Mouse (Mus musculus) urinary bladder, postnatal 4 days (tissue): Measurements from ENCODE around the gene Csrp2.

Source experiments
- DNase-seq, 2 experiments: peaks; one replicate each; pipeline ENCODE4 v3.0.0; 2021 to 2022; ENCODE audit warnings: low spot score in 2 of 2

Gene Csrp2

GRCm38 (mm10) chr10:110931161-110931912 is 11.7 kb downstream of the Csrp2 start:
- no peak for DNase-seq

GRCm38 (mm10) chr10:110931913-110932560 is 12.4 kb downstream of the Csrp2 start:
- DNase-seq = no peak

- DNase-seq = no peak
Measured at GRCm38 (mm10) chr10:110933584-110933983, 14.0 kb downstream of the Csrp2 start.

GRCm38 (mm10) chr10:110935081-110935480 is 15.5 kb downstream of the Csrp2 start:
- no peak for DNase-seq

- no peak for DNase-seq
Measured at GRCm38 (mm10) chr10:110935669-110936068, 16.1 kb downstream of the Csrp2 start.

GRCm38 (mm10) chr10:110938361-110938760 is 18.8 kb downstream of the Csrp2 start:
- no peak for DNase-seq

- no peak for DNase-seq
Measured at GRCm38 (mm10) chr10:110938841-110939549, 19.4 kb downstream of the Csrp2 start.

GRCm38 (mm10) chr10:110939717-110940116 is 20.1 kb downstream of the Csrp2 start:
- no peak for DNase-seq

- DNase-seq = no peak
Measured at GRCm38 (mm10) chr10:110940740-110941398, 21.3 kb downstream of the Csrp2 start.

- DNase-seq = peak in 1 of 2 experiments; percentile 47
Measured at GRCm38 (mm10) chr10:110941968-110942367, 22.4 kb downstream of the Csrp2 start.

- peak in 1 of 2 experiments; percentile 47 for DNase-seq
Measured at GRCm38 (mm10) chr10:110942806-110943205, 23.2 kb downstream of the Csrp2 start.

- no peak for DNase-seq
Measured at GRCm38 (mm10) chr10:110944175-110944574, 24.6 kb downstream of the Csrp2 start.

- no peak for DNase-seq
Measured at GRCm38 (mm10) chr10:110945966-110946365, 26.4 kb downstream of the Csrp2 start.

GRCm38 (mm10) chr10:110947574-110947973 is 28.0 kb downstream of the Csrp2 start:
- no peak for DNase-seq

GRCm38 (mm10) chr10:110951112-110951511 is 31.5 kb downstream of the Csrp2 start:
- no peak for DNase-seq

GRCm38 (mm10) chr10:110951748-110952147 is 32.2 kb downstream of the Csrp2 start:
- DNase-seq = no peak

GRCm38 (mm10) chr10:110952271-110952670 is 32.7 kb downstream of the Csrp2 start:
- DNase-seq = no peak

GRCm38 (mm10) chr10:110952937-110953451 is 33.4 kb downstream of the Csrp2 start:
- DNase-seq = peak in 1 of 2 experiments; percentile 67

GRCm38 (mm10) chr10:110958879-110959278 is 39.3 kb downstream of the Csrp2 start:
- DNase-seq = no peak

- DNase-seq = no peak
Measured at GRCm38 (mm10) chr10:110959781-110960180, 40.2 kb downstream of the Csrp2 start.

GRCm38 (mm10) chr10:110960841-110961240 is 41.3 kb downstream of the Csrp2 start:
- no peak for DNase-seq

- DNase-seq = no peak
Measured at GRCm38 (mm10) chr10:110962172-110962571, 42.6 kb downstream of the Csrp2 start.
